Mouse (Mus musculus) lung, postnatal 0 days (tissue): ENCODE measurements at regions not wholly inside any gene's neighbourhood (a gene's known extent, or its start where the extent isn't known, plus 50 kb on each side); places are given as distances from the start of the nearest gene placed in this dataset.
A peak's percentile ranks its signal among the peaks of the same experiment; 100 is the strongest.
"Not testable (repeated sequence)": the region's sequence is repeated elsewhere in the genome, so short reads cannot be mapped to it uniquely, and the experiment has no call there.

Experiments
- ATAC-seq: fragments of 200-750 bp; cut with Nextera tagmentation; 2 replicates; pipeline ENCODE4 v1.8.0; 2017; ENCODE audit warnings: moderate library complexity
- DNase-seq: peaks from one replicate; pipeline ENCODE4 v3.0.0-alpha.2; 2016; ENCODE audit warnings: low spot score
- H3K27ac ChIP-seq: fragments of 300-500 bp; sonication (generic); 2 replicates; pipeline ENCODE4 v1.5.1; 2014; ENCODE audit warnings: antibody characterized with exemption, mild to moderate bottlenecking, low read length, mixed read lengths
- H3K27me3 ChIP-seq: fragments of 300-500 bp; sonication (generic); replicated peaks from 2 replicates; pipeline ENCODE4 v1.6.1; 2014; ENCODE audit warnings: low read length, mixed read lengths; ENCODE audit not compliant: insufficient read depth
- H3K36me3 ChIP-seq: fragments of 300-500 bp; sonication (generic); 2 replicates; pipeline ENCODE4 v1.6.1; 2014; ENCODE audit warnings: low read length, mixed read lengths; ENCODE audit not compliant: insufficient read depth
- H3K4me1 ChIP-seq: fragments of 300-500 bp; sonication (generic); 2 replicates; pipeline ENCODE4 v1.6.1; 2014; ENCODE audit warnings: antibody characterized with exemption, low read depth, low read length, mixed read lengths; ENCODE audit not compliant: insufficient read depth
- H3K4me2 ChIP-seq: fragments of 300-500 bp; sonication (generic); replicated peaks from 2 replicates; pipeline ENCODE4 v1.6.1; 2014; ENCODE audit warnings: low read depth, mild to moderate bottlenecking, low read length, moderate library complexity, mixed read lengths
- H3K4me3 ChIP-seq: fragments of 300-500 bp; sonication (generic); 2 replicates; pipeline ENCODE4 v1.5.1; 2014; ENCODE audit warnings: low read depth, low read length
- H3K9ac ChIP-seq: fragments of 300-500 bp; sonication (generic); replicated peaks from 2 replicates; pipeline ENCODE4 v1.6.1; 2014; ENCODE audit warnings: low read depth, mild to moderate bottlenecking
- H3K9me3 ChIP-seq: fragments of 300-500 bp; sonication (generic); 2 replicates; pipeline ENCODE4 v1.6.1; 2016; ENCODE audit warnings: low read length, mixed read lengths
- CTCF ChIP-seq: IDR thresholded peaks from 2 replicates; pipeline ENCODE4 v1.5.1; 2016; ENCODE audit warnings: antibody characterized with exemption, mild to moderate bottlenecking
- EP300 ChIP-seq: IDR thresholded peaks from 2 replicates; pipeline ENCODE4 v1.6.1; 2016; ENCODE audit warnings: antibody characterized with exemption, mild to moderate bottlenecking, control low read depth
- WGBS: fragments of 180-500 bp; shearing (Covaris S2); extraction: QIAGEN DNeasy Blood & Tissue Kit; methylation state at CpG from one replicate; pipeline ENCODE4 v1.1.7; 2014; 5-methylcytosine and 5-hydroxymethylcytosine counted together

DNA sequence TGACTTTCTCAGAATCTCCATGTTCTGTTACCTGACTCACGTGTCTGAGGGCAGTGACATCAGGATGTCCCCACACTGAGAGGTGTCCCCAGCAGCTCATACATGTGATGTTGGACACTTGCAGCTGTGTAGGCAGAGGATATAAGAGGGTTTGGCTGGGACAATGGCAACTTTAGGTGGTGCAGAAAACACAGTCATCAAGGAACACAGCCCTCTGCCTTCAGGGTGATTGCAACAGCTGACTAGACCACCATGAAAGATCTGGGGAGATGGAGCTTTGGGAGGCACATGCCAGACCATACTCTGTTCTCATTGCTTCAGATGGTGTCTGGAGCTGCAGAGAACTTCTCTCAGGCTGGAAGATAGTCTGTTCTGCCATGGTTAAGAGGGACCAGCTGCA is 135.2 kb downstream of the Dll1 start:
- no peaks in the 10 kb centered on the region for H3K36me3 ChIP-seq

DNA sequence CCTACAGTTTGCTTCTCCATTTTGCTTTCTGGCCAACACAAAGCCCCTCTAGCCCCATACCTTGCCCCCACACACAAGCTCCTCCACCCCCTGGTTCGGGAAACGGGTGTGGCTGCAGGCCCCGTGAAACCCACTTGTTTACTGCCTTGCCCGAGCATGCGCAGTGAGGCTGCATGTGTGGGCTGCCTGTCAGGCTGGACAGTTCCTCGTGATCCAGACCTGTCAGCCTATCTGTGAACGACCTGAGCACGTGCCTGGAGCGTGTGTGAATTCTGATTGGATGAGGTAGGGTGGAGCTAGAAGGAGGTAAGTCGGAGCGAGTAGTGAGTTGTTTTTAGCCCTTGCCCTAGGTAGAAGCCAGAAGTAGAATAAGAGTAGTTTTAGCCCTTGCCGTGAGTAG is 136.0 kb downstream of the Dll1 start:
- 56% methylated on average over 12 of the region's 12 CpGs for WGBS
- not testable (repeated sequence) for H3K4me2 ChIP-seq, H3K36me3 ChIP-seq, H3K27ac ChIP-seq, H3K9me3 ChIP-seq, ATAC-seq, H3K9ac ChIP-seq, H3K4me3 ChIP-seq, DNase-seq, H3K27me3 ChIP-seq, H3K4me1 ChIP-seq

More for the DNA sequence above, 135.2 kb downstream of the Dll1 start:
- DNase-seq (no peak), ATAC-seq (no peak)
- Histone ChIP-seq H3K9ac (no peak overlapping the region), H3K9me3 (no peaks in the 10 kb centered on the region), H3K4me3 (no peak overlapping the region), H3K27ac (no peak overlapping the region), H3K4me2 (no peak overlapping the region), H3K4me1 (no peaks in the 10 kb centered on the region), H3K27me3 (no peaks in the 10 kb centered on the region)
- no peak for TF ChIP-seq EP300
- no peak for TF ChIP-seq CTCF
- WGBS: 67% methylated on average over 1 of the region's 1 CpGs

DNA sequence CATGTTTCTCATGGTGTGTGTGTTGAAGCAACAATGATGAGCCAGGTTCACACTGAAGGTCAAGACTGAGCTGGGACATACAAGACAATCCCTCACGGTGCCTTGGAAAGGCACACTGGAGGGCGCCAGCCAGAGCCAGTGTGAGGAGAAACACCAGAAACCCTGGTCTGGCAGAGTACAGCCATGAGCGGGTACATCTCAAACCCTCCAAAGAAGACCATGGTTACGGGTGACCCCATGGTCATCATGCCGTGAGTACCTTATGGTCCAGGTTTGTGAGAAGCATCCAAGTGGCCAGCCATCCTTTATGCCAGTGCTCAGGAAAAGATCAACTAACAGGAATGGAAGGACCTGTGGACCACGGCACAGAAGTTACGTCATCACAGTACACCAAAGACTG is 136.7 kb downstream of the Dll1 start:
- no peak overlapping the region for H3K4me2 ChIP-seq
- H3K27ac ChIP-seq: no peak overlapping the region
- H3K9ac ChIP-seq: no peak overlapping the region
- no peaks in the 10 kb centered on the region for H3K27me3 ChIP-seq
- no peaks in the 10 kb centered on the region for H3K4me1 ChIP-seq
- ATAC-seq (no peak), DNase-seq (no peak)
- H3K36me3 ChIP-seq: no peaks in the 10 kb centered on the region
- TF ChIP-seq CTCF (no peak), EP300 (no peak)
- no peak overlapping the region for H3K4me3 ChIP-seq
- WGBS: 91% methylated on average over 7 of the region's 7 CpGs
- no peaks in the 10 kb centered on the region for H3K9me3 ChIP-seq

DNA sequence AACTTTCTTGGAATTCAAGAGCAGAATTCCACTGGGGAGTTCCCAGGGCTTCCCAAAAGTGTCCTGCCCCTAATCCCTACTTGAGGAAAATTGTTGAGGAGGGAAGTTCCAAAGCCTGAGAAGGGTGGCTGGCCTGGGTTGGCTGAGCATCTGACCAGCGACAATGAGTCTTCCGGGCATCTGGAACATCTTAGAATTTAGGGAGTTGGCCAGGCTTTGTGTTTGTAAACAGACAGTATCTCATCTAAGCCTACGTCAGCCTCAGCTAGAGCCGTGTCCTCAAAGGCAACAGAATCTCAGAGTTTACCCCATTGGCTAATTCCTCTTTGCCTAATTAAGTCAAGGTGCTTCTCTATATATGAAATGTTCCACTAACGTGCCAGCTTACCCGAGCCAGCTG is 141.6 kb downstream of the Dll1 start:
- Histone ChIP-seq H3K4me2 (no peak overlapping the region), H3K27me3 (no peaks in the 10 kb centered on the region), H3K4me1 (no peaks in the 10 kb centered on the region), H3K9ac (no peak overlapping the region), H3K36me3 (no peaks in the 10 kb centered on the region), H3K4me3 (no peak overlapping the region), H3K9me3 (no peaks in the 10 kb centered on the region), H3K27ac (no peak overlapping the region)
- TF ChIP-seq CTCF (no peak), EP300 (peak; percentile 71)
- ATAC-seq (0 out of 2 replicates have a peak, but pooled peaks have one; percentile 25), DNase-seq (peak; percentile 16)
- WGBS: 59% methylated on average over 6 of the region's 6 CpGs

DNA sequence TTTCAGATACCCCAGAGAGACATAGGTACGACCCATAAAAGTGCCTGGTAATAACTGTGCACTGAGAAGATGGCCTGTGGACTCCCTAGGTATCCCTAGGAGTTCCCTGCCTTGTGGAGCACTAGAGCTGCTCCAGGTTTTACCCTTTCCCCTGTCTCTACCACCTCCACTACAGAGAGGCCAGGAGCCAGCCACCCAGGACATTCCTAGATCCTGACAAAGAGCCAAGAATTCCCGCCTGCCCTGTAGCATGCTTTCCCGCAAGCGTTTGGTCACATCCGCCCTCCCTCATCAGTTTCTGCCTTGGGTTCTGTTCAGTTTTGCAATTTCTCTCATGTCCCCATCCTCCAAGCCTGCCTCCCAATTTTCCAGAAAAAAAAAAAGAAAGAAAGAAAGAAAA is 145.5 kb downstream of the Dll1 start:
- DNase-seq: peak; percentile 51
- H3K27ac ChIP-seq: no peak overlapping the region
- TF ChIP-seq EP300: no peak
- TF ChIP-seq CTCF: no peak
- 32% methylated on average over 5 of the region's 5 CpGs for WGBS
- no peaks in the 10 kb centered on the region for H3K9me3 ChIP-seq
- H3K4me1 ChIP-seq: peaks cover 5% of the 10 kb centered on the region; the same call in 1 of the 2 replicates
- H3K27me3 ChIP-seq: no peaks in the 10 kb centered on the region
- no peaks in the 10 kb centered on the region for H3K36me3 ChIP-seq
- peak; percentile 64 for ATAC-seq
- no peak overlapping the region for H3K9ac ChIP-seq
- no peak overlapping the region for H3K4me2 ChIP-seq
- no peak overlapping the region for H3K4me3 ChIP-seq

DNA sequence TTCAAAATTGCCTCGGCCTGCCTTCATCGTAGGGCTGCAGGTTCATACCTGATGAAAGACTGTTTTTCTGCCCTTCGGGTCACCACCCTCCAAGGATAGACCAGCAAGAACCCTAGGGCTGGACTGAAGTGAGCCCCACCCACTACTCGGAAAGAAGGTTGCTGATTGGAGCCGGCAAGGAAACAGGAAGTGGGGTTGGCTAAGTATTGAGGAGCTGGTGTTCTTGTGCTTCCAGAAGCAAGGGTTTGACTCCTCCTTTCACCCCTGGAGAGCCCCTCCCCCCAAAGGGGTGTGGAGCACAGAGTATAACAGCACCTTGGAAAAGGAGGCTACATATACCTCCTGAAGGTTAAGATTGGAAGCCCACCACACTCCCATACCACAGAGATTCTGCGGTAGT is 147.5 kb downstream of the Dll1 start:
- Histone ChIP-seq H3K9ac (no peak overlapping the region), H3K27ac (no peak overlapping the region)
- WGBS: 77% methylated on average over 6 of the region's 6 CpGs

DNA sequence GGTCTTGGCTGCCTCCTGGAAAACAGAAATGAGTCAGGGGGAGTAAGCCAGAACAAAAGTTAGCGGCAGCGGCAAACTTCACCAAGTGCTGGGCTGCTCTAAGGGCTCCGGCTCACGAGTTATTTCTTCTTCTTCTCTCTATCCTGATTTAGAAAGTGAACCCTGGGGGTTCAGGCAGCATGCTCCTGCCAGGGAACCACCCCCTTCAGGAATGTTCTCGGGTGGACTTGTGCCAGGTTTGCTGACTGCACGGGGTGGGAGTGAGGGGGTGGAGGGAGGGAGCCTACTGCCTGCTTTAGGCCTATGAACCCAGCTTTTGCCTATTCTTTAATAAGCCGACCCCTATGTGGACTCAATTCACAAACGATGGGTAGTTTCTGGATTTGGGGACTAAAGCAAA is 148.6 kb downstream of the Dll1 start:
- WGBS: 44% methylated on average over 8 of the region's 8 CpGs
- DNase-seq: peak; percentile 12

More for the DNA sequence above, 147.5 kb downstream of the Dll1 start:
- DNase-seq (no peak), ATAC-seq (no peak)
- H3K4me1 ChIP-seq: peaks cover 5% of the 10 kb centered on the region; the same call in 1 of the 2 replicates
- TF ChIP-seq CTCF (no peak), EP300 (no peak)
- H3K27me3 ChIP-seq: no peaks in the 10 kb centered on the region
- no peak overlapping the region for H3K4me2 ChIP-seq
- H3K4me3 ChIP-seq: no peak overlapping the region
- no peaks in the 10 kb centered on the region for H3K9me3 ChIP-seq
- no peaks in the 10 kb centered on the region for H3K36me3 ChIP-seq

More for the DNA sequence above, 148.6 kb downstream of the Dll1 start:
- ATAC-seq: peak; percentile 41; the same call in 1 of the 2 replicates
- TF ChIP-seq EP300 (no peak), CTCF (no peak)
- peaks cover 5% of the 10 kb centered on the region; the same call in 1 of the 2 replicates for H3K4me1 ChIP-seq
- H3K36me3 ChIP-seq: no peaks in the 10 kb centered on the region
- H3K27ac ChIP-seq: no peak overlapping the region
- H3K4me2 ChIP-seq: no peak overlapping the region
- no peak overlapping the region for H3K4me3 ChIP-seq
- H3K9me3 ChIP-seq: no peaks in the 10 kb centered on the region
- H3K9ac ChIP-seq: no peak overlapping the region
- no peaks in the 10 kb centered on the region for H3K27me3 ChIP-seq
